Mouse (Mus musculus): ENCODE measurements at regions not wholly inside any gene's neighbourhood (a gene's known extent, or its start where the extent isn't known, plus 50 kb on each side); places are given as distances from the start of the nearest gene placed in this dataset.
"Not testable (repeated sequence)": the region's sequence is repeated elsewhere in the genome, so short reads cannot be mapped to it uniquely, and the experiment has no call there.

DNA sequence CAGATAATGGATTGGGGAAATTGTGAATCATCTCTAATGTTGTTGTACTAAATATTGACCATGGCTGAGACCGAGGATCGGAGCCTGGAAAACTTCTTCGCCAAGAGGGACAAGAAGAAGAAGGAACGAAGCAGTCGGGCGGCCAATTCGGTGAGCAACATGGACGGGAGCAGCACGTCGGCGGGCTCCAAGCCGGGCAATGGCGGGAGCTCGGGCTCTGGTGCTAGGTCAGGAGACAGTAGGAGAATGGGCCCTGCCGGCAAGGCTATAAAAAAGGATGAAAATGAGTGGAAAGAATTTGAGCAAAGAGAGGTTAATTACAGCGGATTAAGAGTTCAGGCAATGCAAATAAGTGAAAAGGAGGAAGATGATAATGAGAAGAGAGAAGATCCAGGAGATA lies 55.0 kb upstream of the Zfp990 start:
- DNase-seq (ENCODE audit: extremely low read depth, insufficient read length, low spot score): peak; percentile 19

DNA sequence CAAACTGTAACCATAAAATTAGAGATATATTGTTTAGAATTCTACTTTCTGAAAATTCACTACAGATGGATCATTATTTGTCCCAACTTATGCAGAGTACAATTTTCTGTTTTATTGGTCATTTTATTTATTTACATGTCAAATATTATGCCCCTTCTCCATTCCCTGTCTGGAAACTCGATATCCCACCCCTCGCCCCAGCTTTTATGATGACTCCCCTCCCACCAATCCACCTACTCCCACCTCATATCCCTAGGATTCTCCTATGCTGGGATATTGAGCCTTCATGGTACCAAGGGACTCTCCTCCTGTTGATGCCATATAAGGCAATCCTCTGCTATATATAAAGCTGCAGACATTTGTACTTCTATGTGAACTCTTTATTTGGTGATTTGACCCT lies 62.0 kb upstream of the Zfp990 start:
- DNase-seq (ENCODE audit: extremely low read depth, insufficient read length, low spot score): no peak

DNA sequence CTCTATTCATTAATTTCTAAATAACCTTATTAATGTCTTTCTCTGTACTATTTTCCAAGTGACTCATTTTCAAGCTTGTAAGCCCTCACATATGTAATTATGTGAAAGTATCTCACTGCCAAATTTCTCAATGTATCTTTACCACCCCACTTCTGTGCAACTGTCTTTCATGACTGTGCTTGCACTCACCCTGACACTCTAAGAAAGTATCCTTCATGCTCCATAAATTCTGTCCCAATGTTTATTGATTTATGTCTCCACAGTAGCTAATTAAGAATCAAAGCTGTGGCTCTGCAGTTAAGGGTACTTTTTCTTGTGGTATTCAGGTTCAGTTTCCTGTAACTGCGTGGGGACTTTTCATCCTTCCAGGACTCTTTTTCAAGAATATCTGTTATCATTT lies 73.8 kb upstream of the Zfp990 start:
- not testable (repeated sequence) for DNase-seq (ENCODE audit: extremely low read depth, insufficient read length, low spot score)

GRCm38 (mm10) chr4:145434519-145434918 lies 76.0 kb upstream of the Zfp990 start:
- DNase-seq (ENCODE audit: extremely low read depth, insufficient read length, low spot score): no peak

GRCm38 (mm10) chr4:145434071-145434470 lies 76.5 kb upstream of the Zfp990 start:
- no peak for DNase-seq (ENCODE audit: extremely low read depth, insufficient read length, low spot score)

GRCm38 (mm10) chr4:145433235-145433634 lies 77.3 kb upstream of the Zfp990 start:
- not testable (repeated sequence) for DNase-seq (ENCODE audit: extremely low read depth, insufficient read length, low spot score)

DNA sequence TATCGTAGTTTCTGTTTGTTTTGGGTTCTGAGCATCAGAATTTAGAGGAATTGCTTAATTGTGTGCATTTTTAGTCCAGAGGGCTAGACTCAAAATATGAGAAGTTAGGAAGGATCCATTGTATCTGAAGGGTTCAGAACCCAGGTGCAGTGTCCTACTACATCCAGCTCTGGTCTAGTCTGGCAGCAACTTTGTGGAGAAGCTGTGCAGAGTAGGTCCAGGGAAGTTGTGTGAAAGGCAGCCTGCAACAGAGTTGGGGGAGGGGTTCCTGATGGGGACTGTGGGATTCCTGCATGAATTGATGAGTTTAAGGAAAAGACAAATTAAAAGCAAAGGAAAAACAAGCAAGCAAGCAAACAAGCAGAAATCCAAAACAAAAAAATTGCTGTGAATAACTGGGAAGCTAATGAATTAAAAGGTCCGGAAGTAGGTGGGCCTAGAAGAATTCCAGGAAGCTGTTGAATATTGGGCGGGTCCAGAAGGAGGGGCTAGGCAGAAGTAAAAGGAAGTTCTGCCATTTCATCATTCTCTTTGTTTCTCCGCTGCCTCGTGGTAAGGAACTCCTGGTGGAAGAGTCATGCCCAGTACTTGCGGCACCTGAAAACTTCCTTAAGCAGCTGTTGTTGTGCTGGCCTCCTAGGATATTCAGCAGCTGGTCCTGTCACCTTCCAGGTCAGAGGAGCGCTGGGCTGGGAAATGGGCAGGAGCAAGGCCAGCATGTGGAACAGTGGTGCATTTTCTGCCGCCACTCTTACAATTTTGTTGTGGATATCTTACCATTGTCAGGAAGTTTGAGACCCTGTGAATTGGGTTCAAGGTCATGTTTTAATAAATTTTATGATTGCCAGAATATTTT lies 78.4 kb upstream of the Zfp990 start:
- peak; percentile 39 for DNase-seq (ENCODE audit: extremely low read depth, insufficient read length, low spot score)

DNA sequence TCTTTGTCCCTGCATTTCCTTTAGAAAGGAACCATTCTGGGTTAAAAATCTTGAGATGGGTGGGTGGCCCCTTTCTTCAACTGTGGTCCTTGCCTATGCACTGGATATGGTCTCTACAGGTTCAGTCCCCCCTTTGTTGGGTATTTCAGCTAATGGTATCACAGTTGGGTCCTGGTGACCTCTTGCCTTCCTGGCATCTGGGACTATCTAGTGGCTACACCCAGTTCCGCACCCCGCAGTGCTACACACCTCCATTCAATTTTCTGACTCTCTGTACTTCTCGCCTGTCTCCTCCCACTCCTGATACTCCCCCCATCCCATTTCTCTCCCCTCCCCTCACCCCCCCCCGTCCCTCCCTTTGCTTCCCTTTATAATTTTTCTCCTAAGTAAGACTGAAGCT lies 92.7 kb upstream of the Zfp990 start:
- DNase-seq (ENCODE audit: extremely low read depth, insufficient read length, low spot score): not testable (repeated sequence)

GRCm38 (mm10) chr4:145411141-145411540 lies 96.2 kb upstream of the Tnfrsf8 start:
- peak; percentile 10 for DNase-seq (ENCODE audit: extremely low read depth, insufficient read length, low spot score)

- DNase-seq (ENCODE audit: extremely low read depth, insufficient read length, low spot score): peak; percentile 57
Measured at GRCm38 (mm10) chr4:145409796-145410475, 95.0 kb upstream of the Tnfrsf8 start.

DNA sequence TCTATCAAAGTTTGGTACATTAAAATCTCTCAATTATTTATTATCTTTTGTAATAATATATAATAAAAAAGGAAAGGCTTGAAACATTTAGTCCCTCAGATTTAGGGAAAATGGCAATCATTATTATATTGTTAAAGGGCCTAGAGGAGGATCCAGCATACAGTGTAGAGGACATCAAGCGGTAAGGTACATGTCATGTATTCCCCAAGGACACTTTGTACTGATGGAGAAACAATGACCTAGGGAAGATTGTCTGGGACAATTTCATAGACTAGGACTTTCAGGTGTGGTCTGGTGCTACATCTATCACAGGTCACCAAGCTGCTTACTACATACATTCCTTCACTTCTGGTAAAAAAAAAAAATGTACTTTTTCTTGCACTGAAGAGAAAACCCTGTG lies 91.1 kb upstream of the Tnfrsf8 start:
- DNase-seq (ENCODE audit: extremely low read depth, insufficient read length, low spot score): not testable (repeated sequence)

GRCm38 (mm10) chr4:145404230-145404629 lies 89.3 kb upstream of the Tnfrsf8 start:
- DNase-seq (ENCODE audit: extremely low read depth, insufficient read length, low spot score): not testable (repeated sequence)

- DNase-seq (ENCODE audit: extremely low read depth, insufficient read length, low spot score): not testable (repeated sequence)
Measured at GRCm38 (mm10) chr4:145378876-145379275, 63.9 kb upstream of the Tnfrsf8 start.

- not testable (repeated sequence) for DNase-seq (ENCODE audit: extremely low read depth, insufficient read length, low spot score)
Measured at GRCm38 (mm10) chr4:145377306-145378067, 62.5 kb upstream of the Tnfrsf8 start.

- DNase-seq (ENCODE audit: extremely low read depth, insufficient read length, low spot score): no peak
Measured at GRCm38 (mm10) chr4:145369753-145370152, 54.8 kb upstream of the Tnfrsf8 start.

- no peak for DNase-seq (ENCODE audit: extremely low read depth, insufficient read length, low spot score)
Measured at GRCm38 (mm10) chr4:145367274-145367822, 52.4 kb upstream of the Tnfrsf8 start.

DNA sequence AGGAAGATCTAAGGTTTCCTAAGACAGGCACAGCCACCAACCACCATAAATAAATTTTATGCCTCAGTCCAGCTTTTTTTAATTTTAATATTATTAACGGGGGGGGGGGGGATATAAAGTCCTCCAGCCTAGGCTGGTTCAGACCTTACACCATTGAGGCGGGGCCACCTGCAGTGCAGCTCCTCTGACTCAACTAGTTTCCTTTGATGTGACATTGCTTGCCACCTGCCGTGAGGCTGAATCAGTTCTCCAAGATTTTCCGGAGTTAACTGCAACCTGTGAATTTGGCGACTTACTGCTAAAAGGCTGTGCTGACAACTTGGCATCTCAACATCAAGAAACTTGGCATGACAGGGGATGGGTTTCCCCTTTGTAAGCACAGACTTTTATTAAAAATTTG lies 51.3 kb upstream of the Tnfrsf8 start:
- DNase-seq (ENCODE audit: extremely low read depth, insufficient read length, low spot score): no peak

DNA sequence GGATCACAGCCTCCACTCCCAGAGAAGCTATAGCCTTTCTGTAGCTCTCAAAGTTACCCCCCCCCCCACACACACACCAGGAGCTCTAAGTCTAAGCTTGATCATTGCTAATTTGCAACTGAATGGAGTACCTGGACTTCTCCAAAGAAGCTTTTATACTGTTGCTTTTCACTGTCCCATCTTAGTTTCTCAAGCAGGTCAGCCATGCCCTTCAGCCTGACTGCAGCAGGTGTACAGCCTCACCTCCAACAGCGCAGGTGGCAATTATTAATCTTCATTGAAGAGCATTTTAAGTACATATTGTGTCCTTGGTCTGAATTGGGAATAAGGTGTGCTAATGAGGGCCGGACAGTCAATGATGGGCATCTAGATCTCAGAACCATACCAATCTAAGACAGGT lies 50.8 kb upstream of the Tnfrsf8 start:
- not testable (repeated sequence) for DNase-seq (ENCODE audit: extremely low read depth, insufficient read length, low spot score)
